Mouse (Mus musculus) liver, embryonic 16.5 days (tissue): ENCODE data around the gene Rinl. TPM values are rescaled to one million over a fixed set of nuclear protein-coding genes. Genes with fewer than 3 reads are reported as not detected.

ENCODE experiments used
- ATAC-seq: fragments of 200-750 bp; cut with Nextera tagmentation; 2 replicates; pipeline ENCODE4 v1.8.0; 2017; ENCODE audit warnings: low read depth, mild to moderate bottlenecking, moderate number of reproducible peaks, moderate library complexity
- H3K27ac ChIP-seq: fragments of 300-500 bp; sonication (generic); 2 replicates; pipeline ENCODE4 v1.5.1; 2014; ENCODE audit warnings: mild to moderate bottlenecking, low read length
- H3K27me3 ChIP-seq: fragments of 300-500 bp; sonication (generic); 2 replicates; pipeline ENCODE4 v1.6.1; 2014; ENCODE audit warnings: low read depth, low read length, mixed read lengths; ENCODE audit not compliant: control insufficient read depth, insufficient read depth
- H3K36me3 ChIP-seq: fragments of 300-500 bp; sonication (generic); 2 replicates; pipeline ENCODE4 v1.6.1; 2014; ENCODE audit warnings: mild to moderate bottlenecking; ENCODE audit not compliant: control insufficient read depth, insufficient read depth
- H3K4me1 ChIP-seq: fragments of 300-500 bp; sonication (generic); 2 replicates; pipeline ENCODE4 v1.6.1; 2014; ENCODE audit warnings: low read depth, low read length, mixed read lengths; ENCODE audit not compliant: control insufficient read depth
- H3K4me2 ChIP-seq: fragments of 300-500 bp; sonication (generic); 2 replicates; pipeline ENCODE4 v1.6.1; 2014; ENCODE audit warnings: low read depth, low read length, mixed read lengths
- H3K4me3 ChIP-seq: fragments of 300-500 bp; sonication (generic); 2 replicates; pipeline ENCODE4 v1.5.1; 2014; ENCODE audit warnings: low read depth, mild to moderate bottlenecking, low read length
- H3K9ac ChIP-seq: fragments of 300-500 bp; sonication (generic); 2 replicates; pipeline ENCODE4 v1.6.1; 2014; ENCODE audit warnings: low read depth, low read length
- H3K9me3 ChIP-seq: fragments of 300-500 bp; sonication (generic); replicated peaks from 2 replicates; pipeline ENCODE4 v1.6.1; 2016; ENCODE audit warnings: low read length; ENCODE audit not compliant: control insufficient read depth
- WGBS: fragments of 180-500 bp; shearing (Covaris S2); extraction: QIAGEN DNeasy Blood & Tissue Kit; methylation state at CpG from one replicate; pipeline ENCODE4 v1.1.7; 2014; ENCODE audit not compliant: insufficient replicate concordance; 5-methylcytosine and 5-hydroxymethylcytosine counted together
- polyA plus RNA-seq: library from polyadenylated mRNA; unstranded; fragments of >200 nt; fragmentation: Nextera tagmentation; extraction: Ambion mirVana; gene quantifications from 2 replicates; pipeline ENCODE4 v1.2.1, GENCODE M21; 2015

Gene Rinl
- polyA plus RNA-seq: 8.1 and 8.7 TPM in 2 replicates

DNA sequence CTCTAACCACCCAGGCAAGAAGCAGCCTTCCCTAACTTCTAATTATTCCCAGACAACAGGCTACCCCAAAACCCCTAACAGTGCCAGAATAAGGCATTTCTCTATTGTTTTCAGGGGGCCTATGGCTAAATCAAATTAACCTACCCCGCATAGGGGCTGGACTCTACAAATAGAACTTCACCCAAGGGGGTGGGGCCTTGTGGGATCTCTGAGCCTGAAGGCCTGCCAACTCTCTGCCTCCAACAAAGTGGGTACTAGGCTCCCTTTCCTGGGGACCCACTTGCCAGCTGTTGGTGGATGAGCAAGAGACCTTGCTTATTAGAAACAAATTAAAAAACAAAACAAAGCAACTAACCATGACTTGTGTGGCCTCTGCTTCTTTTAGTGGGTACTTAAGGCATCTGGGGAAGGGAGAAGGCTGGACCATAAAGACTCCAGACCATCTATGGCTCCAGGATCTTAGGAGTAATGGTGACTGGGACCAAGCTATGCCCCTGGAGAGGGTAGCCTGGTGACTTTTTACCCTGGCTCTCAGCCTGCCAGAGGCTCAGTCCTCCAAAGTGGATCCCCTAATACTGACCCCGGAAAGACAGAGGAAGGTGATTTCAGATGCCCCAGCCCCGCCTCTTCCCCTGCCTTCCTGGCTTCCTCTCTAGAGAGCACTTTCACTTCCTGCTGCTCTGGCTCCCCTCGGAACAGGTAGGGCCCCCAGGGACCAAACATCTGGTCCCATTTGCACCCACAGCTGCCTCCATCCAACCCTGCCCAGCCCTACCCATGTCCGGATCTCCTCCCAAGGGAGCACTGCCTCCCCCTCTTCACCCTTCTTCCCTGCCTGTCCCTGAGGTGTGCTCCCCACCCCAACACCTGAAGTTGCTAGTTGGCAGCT lies at the start of gene Rinl:
Gene Rinl (plus strand): TSS at position 663 of the 889 bp plus-strand sequence.
- H3K4me1 ChIP-seq: no peaks in the 10 kb centered on the region
- no peaks in the 10 kb centered on the region for H3K9me3 ChIP-seq
- peak within 1 kb of the TSS; percentile 22 for H3K4me3 ChIP-seq
- no peak within 1 kb of the TSS for H3K27ac ChIP-seq
- peak within 1 kb of the TSS; percentile 14; the same call in 1 of the 2 replicates for H3K4me2 ChIP-seq
- no peak for ATAC-seq
- WGBS: 41% methylated on average over 5 of the region's 5 CpGs
- no peaks in the 10 kb centered on the region for H3K36me3 ChIP-seq
- no peaks in the 10 kb centered on the region for H3K27me3 ChIP-seq
- peak within 1 kb of the TSS; percentile 21; the same call in 1 of the 2 replicates for H3K9ac ChIP-seq

DNA sequence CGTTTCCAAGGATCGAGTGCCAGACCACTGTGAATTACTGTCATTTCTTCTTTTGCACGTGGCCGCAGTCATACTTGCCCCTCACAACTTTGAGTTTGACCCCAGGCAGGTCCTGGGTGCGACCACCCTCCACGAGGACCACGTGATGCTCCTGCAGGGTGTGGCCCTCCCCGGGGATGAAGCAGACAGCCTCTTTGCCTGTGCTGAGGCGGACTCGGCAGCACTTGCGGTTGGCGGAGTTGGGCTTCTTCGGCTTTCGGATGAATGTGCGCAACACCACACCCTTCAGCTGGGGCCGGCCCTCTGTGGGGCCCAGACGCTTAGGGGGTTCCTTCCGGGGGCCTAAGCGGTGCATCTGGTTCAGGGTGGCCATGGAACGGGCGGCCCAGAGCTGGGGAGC lies 48.9 kb upstream of the Rinl start:
- no peak for ATAC-seq
- Histone ChIP-seq H3K4me3 (no peak overlapping the region), H3K4me1 (peaks cover 12% of the 10 kb centered on the region), H3K36me3 (no peaks in the 10 kb centered on the region), H3K27ac (no peak overlapping the region), H3K4me2 (no peak overlapping the region), H3K27me3 (no peaks in the 10 kb centered on the region), H3K9ac (no peak overlapping the region), H3K9me3 (no peaks in the 10 kb centered on the region)
- WGBS: 90% methylated on average over 21 of the region's 21 CpGs

DNA sequence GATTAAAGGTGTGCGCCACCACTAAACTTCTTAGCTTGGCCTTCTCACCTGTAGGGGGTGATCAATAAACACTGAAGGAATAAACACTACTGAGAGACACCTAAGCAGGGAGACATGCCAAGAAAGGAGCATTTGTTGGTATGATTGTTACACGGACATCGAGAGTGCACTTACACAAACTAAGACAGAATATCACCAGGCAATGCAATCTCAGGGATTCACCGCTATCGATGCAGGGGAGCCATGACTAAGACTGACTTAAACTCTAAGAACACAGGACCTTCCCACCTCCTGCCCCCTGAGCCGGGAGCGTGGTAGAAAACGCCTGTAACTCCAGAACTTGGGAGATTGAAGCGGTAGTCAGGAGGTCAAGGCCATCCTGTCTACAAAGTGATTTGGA lies 47.8 kb upstream of the Rinl start:
- 37% methylated on average over 9 of the region's 9 CpGs for WGBS
- Histone ChIP-seq H3K9me3 (no peaks in the 10 kb centered on the region), H3K4me1 (peaks cover 12% of the 10 kb centered on the region), H3K36me3 (no peaks in the 10 kb centered on the region), H3K27ac (no peak overlapping the region; the same call in 1 of the 2 replicates), H3K4me3 (peak overlapping the region; percentile 67), H3K9ac (peak overlapping the region; percentile 74), H3K4me2 (peak overlapping the region; percentile 67), H3K27me3 (no peaks in the 10 kb centered on the region)
- no peak for ATAC-seq

DNA sequence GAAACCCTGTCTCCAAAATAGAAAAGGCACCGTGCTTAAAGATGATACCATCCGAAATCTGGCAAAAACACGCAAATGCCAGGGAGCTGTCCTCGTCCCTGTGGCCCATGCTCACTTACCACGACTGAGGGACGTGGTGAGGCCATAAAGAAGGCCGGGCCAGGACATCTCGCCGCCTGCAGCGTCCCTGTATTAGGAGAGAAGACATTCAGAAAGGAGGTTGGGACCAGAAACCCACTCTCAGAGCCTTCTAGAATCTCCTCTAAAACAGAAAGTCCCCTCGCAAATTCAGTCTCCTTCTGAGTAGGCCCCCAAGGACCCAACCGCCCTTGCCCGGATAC lies 47.4 kb upstream of the Rinl start:
- Histone ChIP-seq H3K9me3 (no peaks in the 10 kb centered on the region), H3K27ac (peak overlapping the region; percentile 42), H3K4me1 (peaks cover 12% of the 10 kb centered on the region), H3K9ac (peak overlapping the region; percentile 74), H3K4me2 (peak overlapping the region; percentile 67), H3K36me3 (no peaks in the 10 kb centered on the region), H3K4me3 (peak overlapping the region; percentile 67), H3K27me3 (no peaks in the 10 kb centered on the region)
- ATAC-seq: no peak
- WGBS: 0% methylated on average over 13 of the region's 13 CpGs

DNA sequence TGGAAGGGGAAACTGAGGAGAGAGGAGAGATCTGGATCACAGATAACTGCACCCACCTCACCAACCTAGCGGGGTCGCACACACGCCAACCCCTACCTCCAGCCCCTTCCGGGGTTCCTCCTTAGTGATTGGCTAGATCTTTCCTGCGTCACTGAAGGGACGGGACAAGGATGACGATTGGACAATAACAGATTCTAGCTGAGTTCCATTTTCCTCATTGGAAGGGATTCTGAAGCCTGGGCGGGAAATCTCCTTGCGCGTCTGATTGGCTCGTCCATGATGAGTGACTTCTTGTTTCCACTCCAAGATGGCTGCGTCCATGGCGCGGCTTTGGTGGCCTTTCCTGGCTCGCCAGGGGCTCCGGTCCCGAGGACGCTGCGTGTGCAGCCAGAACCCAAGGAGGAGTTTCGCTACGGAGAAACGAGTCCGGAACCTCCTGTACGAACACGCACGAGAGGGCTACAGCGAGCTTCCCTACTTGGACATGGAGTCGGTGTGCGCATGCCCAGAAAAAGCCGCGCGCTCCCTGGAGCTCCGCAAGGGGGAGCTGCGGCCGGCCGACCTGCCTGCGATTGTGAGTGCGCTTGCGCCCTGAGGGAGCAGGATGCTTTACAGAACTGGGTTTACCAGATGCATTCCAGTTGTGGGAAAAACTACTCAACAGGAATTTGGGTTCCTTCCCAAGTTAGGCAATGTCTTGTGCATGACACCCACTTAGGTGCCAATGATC lies 46.9 kb upstream of the Rinl start, which contains the start of the genes Mrps12 and Sars2:
Gene Mrps12 (minus strand): TSS at position 112 of the 730 bp plus-strand sequence.
Gene Sars2 (plus strand): TSS at position 284 of the 730 bp plus-strand sequence.
- Histone ChIP-seq H3K27me3 (no peaks in the 10 kb centered on the region), H3K4me1 (peaks cover 12% of the 10 kb centered on the region), H3K4me3 (peak within 1 kb of the TSS; percentile 67), H3K4me2 (peak within 1 kb of the TSS; percentile 67), H3K27ac (peak within 1 kb of the TSS; percentile 71), H3K9ac (peak within 1 kb of the TSS; percentile 74), H3K9me3 (no peaks in the 10 kb centered on the region), H3K36me3 (no peaks in the 10 kb centered on the region)
- ATAC-seq: peak; percentile 96
- under 1% methylated on average over 39 of the region's 39 CpGs for WGBS

DNA sequence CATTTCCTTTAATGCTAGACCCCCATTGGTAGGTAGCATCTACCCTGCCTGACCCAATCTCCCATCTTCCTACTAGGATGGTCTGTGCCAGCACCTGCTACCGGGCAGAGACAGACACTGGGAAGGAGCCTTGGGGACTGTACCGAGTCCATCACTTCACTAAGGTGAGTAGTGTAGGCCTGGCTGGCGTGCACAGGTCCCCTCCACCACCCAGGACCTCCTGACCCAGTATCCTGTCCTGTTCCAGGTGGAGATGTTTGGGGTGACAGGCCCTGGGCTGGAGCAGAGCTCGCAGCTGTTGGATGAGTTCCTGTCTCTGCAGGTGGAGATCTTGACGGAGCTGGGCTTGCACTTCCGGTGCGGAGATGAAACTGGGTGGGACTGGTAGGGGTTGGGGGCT lies 38.8 kb upstream of the Rinl start:
- WGBS: 76% methylated on average over 7 of the region's 7 CpGs
- H3K27me3 ChIP-seq: no peaks in the 10 kb centered on the region
- no peak overlapping the region for H3K27ac ChIP-seq
- no peak overlapping the region for H3K4me3 ChIP-seq
- no peak for ATAC-seq
- no peak overlapping the region for H3K9ac ChIP-seq
- H3K4me2 ChIP-seq: no peak overlapping the region
- no peaks in the 10 kb centered on the region for H3K36me3 ChIP-seq
- no peaks in the 10 kb centered on the region for H3K4me1 ChIP-seq
- no peaks in the 10 kb centered on the region for H3K9me3 ChIP-seq

DNA sequence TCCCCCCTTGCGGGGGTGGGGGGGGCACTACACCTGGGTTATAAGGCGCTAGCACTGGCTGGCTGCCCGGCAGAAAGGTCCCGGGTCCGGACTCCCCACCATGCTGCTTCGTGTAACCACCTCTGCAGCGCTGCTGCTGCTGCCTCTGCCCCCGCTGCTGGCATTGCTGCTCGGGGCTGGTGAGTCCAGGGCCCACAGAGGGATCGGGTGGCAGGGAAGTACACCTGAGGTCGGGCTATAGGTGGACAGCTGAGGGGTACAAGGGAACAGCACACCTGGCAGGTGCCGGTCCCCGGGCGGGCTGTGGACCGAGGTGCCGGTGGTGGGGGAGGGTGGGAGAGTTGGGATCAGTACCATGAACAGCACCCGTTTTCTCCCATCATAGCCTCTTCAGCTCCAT lies 32.7 kb upstream of the Rinl start, which contains the start of gene Ccer2:
Gene Ccer2 (plus strand): TSS at position 96 of the 400 bp plus-strand sequence.
- peak; percentile 11; the same call in 1 of the 2 replicates for ATAC-seq
- H3K4me2 ChIP-seq: no peak within 1 kb of the TSS
- H3K9ac ChIP-seq: no peak within 1 kb of the TSS
- no peak within 1 kb of the TSS for H3K27ac ChIP-seq
- no peaks in the 10 kb centered on the region for H3K9me3 ChIP-seq
- no peaks in the 10 kb centered on the region for H3K4me1 ChIP-seq
- 7% methylated on average over 17 of the region's 17 CpGs for WGBS
- H3K36me3 ChIP-seq: peaks cover 6% of the 10 kb centered on the region; the same call in 1 of the 2 replicates
- H3K4me3 ChIP-seq: no peak within 1 kb of the TSS
- peaks cover 15% of the 10 kb centered on the region for H3K27me3 ChIP-seq

DNA sequence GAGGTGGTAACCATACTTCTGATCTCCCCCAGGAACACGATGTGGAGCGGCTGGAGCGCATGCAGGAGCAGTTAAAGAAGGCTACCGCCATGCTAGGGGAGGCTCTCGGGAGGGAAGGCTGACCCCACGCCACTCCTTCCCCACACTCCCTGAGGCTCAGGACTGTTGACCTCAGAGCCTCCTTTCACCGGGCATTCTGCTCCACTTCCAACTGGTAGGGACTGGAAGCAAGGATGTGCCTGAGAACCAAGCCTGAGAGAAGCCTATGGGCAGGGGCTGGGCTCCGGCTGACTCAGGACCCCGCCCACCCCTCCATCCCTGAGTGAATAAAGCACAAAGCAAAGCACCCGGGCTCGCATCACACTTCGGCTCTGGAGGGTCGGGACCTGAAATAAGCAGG lies 30.1 kb upstream of the Rinl start:
- WGBS: 81% methylated on average over 13 of the region's 13 CpGs
- no peaks in the 10 kb centered on the region for H3K9me3 ChIP-seq
- peaks cover 12% of the 10 kb centered on the region for H3K36me3 ChIP-seq
- no peak overlapping the region for H3K9ac ChIP-seq
- H3K4me3 ChIP-seq: no peak overlapping the region
- H3K27ac ChIP-seq: no peak overlapping the region
- H3K4me2 ChIP-seq: no peak overlapping the region
- no peaks in the 10 kb centered on the region for H3K4me1 ChIP-seq
- ATAC-seq: no peak
- peaks cover 15% of the 10 kb centered on the region for H3K27me3 ChIP-seq
